Mouse (Mus musculus): ENCODE data around the gene Lamp2. TPM values are rescaled to one million over a fixed set of nuclear protein-coding genes. Genes with fewer than 3 reads are reported as not detected.

The Lamp2 gene
- polyA plus RNA-seq (2014; fragmentation: Illumina TruSeq; extraction: RNeasy Lipid Tissue Mini Kit (QIAGEN cat#74804); ENCODE audit: low read depth, low replicate concordance): 291 TPM

DNA sequence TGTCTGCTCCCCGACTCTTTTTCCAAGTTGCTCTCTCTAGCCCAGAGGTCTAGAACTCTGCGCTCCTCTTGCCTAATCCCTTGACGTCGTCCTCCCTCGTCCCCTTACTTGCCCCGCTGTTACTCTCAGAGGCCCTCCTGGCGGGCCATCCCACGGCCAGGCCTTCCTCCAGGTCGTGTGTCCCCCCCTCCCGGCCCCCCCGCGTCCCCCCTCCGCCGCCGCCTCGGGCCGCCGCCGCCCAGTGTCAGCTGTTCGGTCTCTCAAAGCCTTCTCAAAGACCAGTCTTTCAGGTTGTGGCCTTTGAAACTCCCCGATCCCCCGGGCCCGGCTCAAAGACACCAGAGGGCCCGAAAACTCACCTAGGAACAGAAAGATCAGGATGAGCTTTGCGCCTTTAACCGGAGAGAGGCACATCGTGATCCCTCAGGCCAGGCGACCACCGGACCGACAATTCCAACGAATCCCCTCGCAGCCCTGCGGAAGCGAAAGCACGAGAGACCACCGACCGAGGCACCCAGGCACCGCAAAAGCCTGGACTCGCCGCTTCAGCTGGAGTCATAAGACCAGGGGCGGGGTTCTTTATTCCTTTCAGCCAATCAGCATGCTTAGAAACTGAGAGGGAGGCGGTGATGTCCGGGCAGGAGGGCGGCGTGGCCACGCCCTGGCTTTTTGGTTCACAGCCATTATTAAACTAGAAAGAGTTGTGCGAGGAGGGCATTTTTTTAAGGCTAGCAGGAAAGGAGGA, at the start of gene Lamp2:
TSS of gene Lamp2 (minus strand) at position 565 of the 745 bp plus-strand sequence.

Other genes starting within 250 kb of the Lamp2 start
- gene Tmem255a, start 204.0 kb downstream of the Lamp2 start, polyA plus RNA-seq (2014; fragmentation: Illumina TruSeq; extraction: RNeasy Lipid Tissue Mini Kit (QIAGEN cat#74804); ENCODE audit: low read depth, low replicate concordance): 3.6 TPM
- gene Atp1b4, start 140.3 kb downstream of the Lamp2 start, polyA plus RNA-seq (2014; fragmentation: Illumina TruSeq; extraction: RNeasy Lipid Tissue Mini Kit (QIAGEN cat#74804); ENCODE audit: low read depth, low replicate concordance): not detected
- 17.9 TPM for gene Cul4b, start 119.7 kb upstream of the Lamp2 start, polyA plus RNA-seq (2014; fragmentation: Illumina TruSeq; extraction: RNeasy Lipid Tissue Mini Kit (QIAGEN cat#74804); ENCODE audit: low read depth, low replicate concordance)
- 73.3 TPM for gene Mcts1, start 144.1 kb upstream of the Lamp2 start, polyA plus RNA-seq (2014; fragmentation: Illumina TruSeq; extraction: RNeasy Lipid Tissue Mini Kit (QIAGEN cat#74804); ENCODE audit: low read depth, low replicate concordance)
- 26.6 TPM for gene C1galt1c1, start 178.6 kb upstream of the Lamp2 start, polyA plus RNA-seq (2014; fragmentation: Illumina TruSeq; extraction: RNeasy Lipid Tissue Mini Kit (QIAGEN cat#74804); ENCODE audit: low read depth, low replicate concordance)

Data from adipose tissue, adult 10 weeks (tissue).